Mouse (Mus musculus): ENCODE measurements around the gene Spic.

Gene Spic

GRCm38 (mm10) chr10:88631330-88631953 is 53.4 kb downstream of the Spic start:
- no peak for DNase-seq

DNA sequence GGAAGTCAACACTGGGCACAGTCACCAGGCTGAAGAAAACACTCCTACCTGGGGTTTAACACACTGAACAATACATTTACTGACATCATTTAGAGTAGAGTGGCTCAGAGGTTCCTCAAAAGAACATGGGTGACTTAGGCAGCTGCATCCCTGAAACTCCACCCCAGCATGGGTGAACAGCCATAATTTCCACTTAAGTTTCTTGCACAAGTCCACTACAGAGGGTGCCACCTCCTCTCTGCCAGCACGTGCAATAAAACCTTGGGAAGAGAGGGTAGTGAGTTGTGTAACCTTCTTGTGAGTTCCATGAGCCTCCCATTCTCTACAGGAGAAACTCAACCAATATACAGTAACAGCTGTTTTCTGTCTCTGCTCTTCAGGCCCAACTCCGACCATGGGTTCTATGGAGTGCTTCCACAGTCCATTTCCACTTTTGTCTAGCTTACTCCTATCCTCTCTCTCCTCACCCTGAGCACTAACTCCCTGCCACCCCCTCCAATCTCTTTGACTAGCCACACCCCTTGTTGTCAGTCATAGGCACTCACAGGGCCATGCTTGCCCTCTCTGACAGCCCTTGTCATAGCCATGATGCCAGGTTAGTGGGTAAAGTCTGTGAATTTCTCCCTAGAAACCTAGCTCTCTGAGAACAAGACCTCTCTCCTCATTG is 54.0 kb downstream of the Spic start:
- DNase-seq = no peak

- DNase-seq = no peak
Observed at GRCm38 (mm10) chr10:88627052-88627451, 57.8 kb downstream of the Spic start.

DNA sequence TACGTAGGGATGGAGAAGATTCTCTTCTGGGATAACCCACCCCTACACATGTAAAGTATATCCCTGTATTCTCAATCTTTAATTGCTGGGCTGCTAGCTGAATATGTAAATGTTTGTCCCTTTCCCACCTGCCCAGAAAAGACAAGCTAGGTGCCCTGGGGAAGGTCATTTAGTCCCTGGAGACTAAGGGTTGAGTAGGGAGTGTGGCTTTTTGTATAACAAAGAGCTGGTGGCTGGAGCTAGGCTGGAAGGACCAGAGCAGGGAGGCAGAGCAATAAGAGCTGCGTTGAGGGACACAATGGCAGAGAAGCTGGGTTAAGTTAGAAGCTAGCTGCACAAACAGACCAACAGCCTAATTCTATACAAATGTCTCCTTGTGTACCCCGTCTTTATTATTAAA is 58.6 kb downstream of the Spic start:
- no peak for DNase-seq
